Mouse (Mus musculus): ENCODE results near the gene Gm49661. TPM values are rescaled to one million over a fixed set of nuclear protein-coding genes. Genes with fewer than 3 reads are reported as not detected.
A peak's percentile ranks its signal among the peaks of the same experiment; 100 is the strongest.

The Gm49661 gene
- polyA plus RNA-seq (2014; fragmentation: Nextera tagmentation; extraction: Ambion mirVana), result not detected in 2 replicates

- under 1% methylated on average over 56 of the region's 56 CpGs for WGBS
- H3K4me3 ChIP-seq (ENCODE audit: control insufficient read depth in 1 of 2, insufficient read depth in 1 of 2, low read depth in 1 of 2, low read length in 2 of 2), result peak within 1 kb of the TSS; percentile 57 to 70
- peak within 1 kb of the TSS; percentile 82 to 90 for H3K27ac ChIP-seq (replicated peaks in 1 of 2; ENCODE audit: control insufficient read depth in 1 of 2, insufficient read depth in 1 of 2, low read depth in 2 of 2, low read length in 2 of 2)
- H3K27me3 ChIP-seq (ENCODE audit: control insufficient read depth, insufficient read depth, low read length), result no peaks in the 10 kb centered on the region
- peaks cover 40% of the 10 kb centered on the region for H3K36me3 ChIP-seq (ENCODE audit: control insufficient read depth, insufficient read depth, low read length)
- peaks cover 19 to 36% of the 10 kb centered on the region in 2 experiments for H3K4me1 ChIP-seq (ENCODE audit: control insufficient read depth in 2 of 2, insufficient read depth in 2 of 2, low read length in 2 of 2)
- peak within 1 kb of the TSS; percentile 82 for H3K4me2 ChIP-seq (ENCODE audit: low read length)
- ATAC-seq (ENCODE audit: insufficient number of reproducible peaks, insufficient read depth, low FRiP score, low read depth), result peak; percentile 62
- H3K9me3 ChIP-seq (ENCODE audit: control insufficient read depth, low read length), result no peaks in the 10 kb centered on the region
- H3K9ac ChIP-seq (ENCODE audit: low read length), result peak within 1 kb of the TSS; percentile 83
Observed at GRCm38 (mm10) chr8:84969241-84970134, at the start of gene Gm49661, which contains the start of the genes Prdx2 and Rnaseh2a. Gm49661 (minus strand) TSS chr8:84969433. Prdx2 (plus strand) TSS chr8:84969587. Rnaseh2a (minus strand) TSS chr8:84969767.

GRCm38 (mm10) chr8:85017209-85017608 is 48.0 kb upstream of the Gm49661 start:
- H3K27me3 ChIP-seq (ENCODE audit: control insufficient read depth, insufficient read depth, low read length), result peaks cover 29% of the 10 kb centered on the region
- no peak overlapping the region for H3K4me3 ChIP-seq (ENCODE audit: control insufficient read depth in 1 of 2, insufficient read depth in 1 of 2, low read depth in 1 of 2, low read length in 2 of 2)
- 0 out of 4 replicates have a peak, but pooled peaks cover 0 to 3% of the 10 kb centered on the region in 2 experiments for H3K4me1 ChIP-seq (ENCODE audit: control insufficient read depth in 2 of 2, insufficient read depth in 2 of 2, low read length in 2 of 2)
- H3K9me3 ChIP-seq (ENCODE audit: control insufficient read depth, low read length), result no peaks in the 10 kb centered on the region
- no peak overlapping the region for H3K27ac ChIP-seq (replicated peaks in 1 of 2; ENCODE audit: control insufficient read depth in 1 of 2, insufficient read depth in 1 of 2, low read depth in 2 of 2, low read length in 2 of 2)
- no peak for ATAC-seq (ENCODE audit: insufficient number of reproducible peaks, insufficient read depth, low FRiP score, low read depth)
- H3K36me3 ChIP-seq (ENCODE audit: control insufficient read depth, insufficient read depth, low read length), result peaks cover 52% of the 10 kb centered on the region
- WGBS, result 40% methylated on average over 5 of the region's 5 CpGs
- H3K4me2 ChIP-seq (ENCODE audit: low read length), result no peak overlapping the region
- no peak overlapping the region for H3K9ac ChIP-seq (ENCODE audit: low read length)

GRCm38 (mm10) chr8:85016724-85017123 is 47.5 kb upstream of the Gm49661 start:
- H3K27ac ChIP-seq (replicated peaks in 1 of 2; ENCODE audit: control insufficient read depth in 1 of 2, insufficient read depth in 1 of 2, low read depth in 2 of 2, low read length in 2 of 2), result no peak overlapping the region
- H3K36me3 ChIP-seq (ENCODE audit: control insufficient read depth, insufficient read depth, low read length), result peaks cover 48% of the 10 kb centered on the region
- H3K4me1 ChIP-seq (ENCODE audit: control insufficient read depth in 2 of 2, insufficient read depth in 2 of 2, low read length in 2 of 2), result 0 out of 4 replicates have a peak, but pooled peaks cover 0 to 3% of the 10 kb centered on the region in 2 experiments
- no peak overlapping the region for H3K4me2 ChIP-seq (ENCODE audit: low read length)
- no peaks in the 10 kb centered on the region for H3K9me3 ChIP-seq (ENCODE audit: control insufficient read depth, low read length)
- no peak overlapping the region for H3K9ac ChIP-seq (ENCODE audit: low read length)
- H3K27me3 ChIP-seq (ENCODE audit: control insufficient read depth, insufficient read depth, low read length), result peaks cover 32% of the 10 kb centered on the region
- no peak for ATAC-seq (ENCODE audit: insufficient number of reproducible peaks, insufficient read depth, low FRiP score, low read depth)
- H3K4me3 ChIP-seq (ENCODE audit: control insufficient read depth in 1 of 2, insufficient read depth in 1 of 2, low read depth in 1 of 2, low read length in 2 of 2), result no peak overlapping the region
- 64% methylated on average over 10 of the region's 10 CpGs for WGBS

- Histone ChIP-seq H3K4me2 (ENCODE audit: low read length) (peak within 1 kb of the TSS; percentile 59), H3K4me1 (ENCODE audit: control insufficient read depth in 2 of 2, insufficient read depth in 2 of 2, low read length in 2 of 2) (0 out of 4 replicates have a peak, but pooled peaks cover 0 to 3% of the 10 kb centered on the region in 2 experiments), H3K4me3 (ENCODE audit: control insufficient read depth in 1 of 2, insufficient read depth in 1 of 2, low read depth in 1 of 2, low read length in 2 of 2) (peak within 1 kb of the TSS; percentile 20 to 21), H3K9ac (ENCODE audit: low read length) (0 out of 2 replicates have a peak within 1 kb of the TSS, but pooled peaks have one; percentile 14), H3K36me3 (ENCODE audit: control insufficient read depth, insufficient read depth, low read length) (peaks cover 25% of the 10 kb centered on the region), H3K27me3 (ENCODE audit: control insufficient read depth, insufficient read depth, low read length) (peaks cover 48% of the 10 kb centered on the region), H3K27ac (replicated peaks in 1 of 2; ENCODE audit: control insufficient read depth in 1 of 2, insufficient read depth in 1 of 2, low read depth in 2 of 2, low read length in 2 of 2) (no peak within 1 kb of the TSS), H3K9me3 (ENCODE audit: control insufficient read depth, low read length) (no peaks in the 10 kb centered on the region)
- no peak for ATAC-seq (ENCODE audit: insufficient number of reproducible peaks, insufficient read depth, low FRiP score, low read depth)
- WGBS, result 45% methylated on average over 2 of the region's 2 CpGs
Observed at GRCm38 (mm10) chr8:85014431-85014830, 45.2 kb upstream of the Gm49661 start, which contains the start of gene Best2. Best2 (minus strand) TSS chr8:85014531.

- Histone ChIP-seq H3K4me2 (ENCODE audit: low read length) (peak overlapping the region; percentile 59), H3K4me1 (ENCODE audit: control insufficient read depth in 2 of 2, insufficient read depth in 2 of 2, low read length in 2 of 2) (0 out of 4 replicates have a peak, but pooled peaks cover 0 to 3% of the 10 kb centered on the region in 2 experiments), H3K9ac (ENCODE audit: low read length) (0 out of 2 replicates have a peak overlapping the region, but pooled peaks have one; percentile 14), H3K4me3 (ENCODE audit: control insufficient read depth in 1 of 2, insufficient read depth in 1 of 2, low read depth in 1 of 2, low read length in 2 of 2) (peak overlapping the region; percentile 20 to 21), H3K27ac (replicated peaks in 1 of 2; ENCODE audit: control insufficient read depth in 1 of 2, insufficient read depth in 1 of 2, low read depth in 2 of 2, low read length in 2 of 2) (no peak overlapping the region), H3K9me3 (ENCODE audit: control insufficient read depth, low read length) (no peaks in the 10 kb centered on the region), H3K27me3 (ENCODE audit: control insufficient read depth, insufficient read depth, low read length) (peaks cover 59% of the 10 kb centered on the region), H3K36me3 (ENCODE audit: control insufficient read depth, insufficient read depth, low read length) (peaks cover 14% of the 10 kb centered on the region)
- no peak for ATAC-seq (ENCODE audit: insufficient number of reproducible peaks, insufficient read depth, low FRiP score, low read depth)
- WGBS, result 4% methylated on average over 25 of the region's 26 CpGs
Observed at GRCm38 (mm10) chr8:85013230-85013840, 44.1 kb upstream of the Gm49661 start.

- Histone ChIP-seq H3K27me3 (ENCODE audit: control insufficient read depth, insufficient read depth, low read length) (peaks cover 75% of the 10 kb centered on the region), H3K36me3 (ENCODE audit: control insufficient read depth, insufficient read depth, low read length) (no peaks in the 10 kb centered on the region), H3K9ac (ENCODE audit: low read length) (no peak overlapping the region), H3K4me1 (ENCODE audit: control insufficient read depth in 2 of 2, insufficient read depth in 2 of 2, low read length in 2 of 2) (0 out of 4 replicates have a peak, but pooled peaks cover 0 to 3% of the 10 kb centered on the region in 2 experiments), H3K4me3 (ENCODE audit: control insufficient read depth in 1 of 2, insufficient read depth in 1 of 2, low read depth in 1 of 2, low read length in 2 of 2) (no peak overlapping the region), H3K9me3 (ENCODE audit: control insufficient read depth, low read length) (no peaks in the 10 kb centered on the region), H3K4me2 (ENCODE audit: low read length) (no peak overlapping the region), H3K27ac (replicated peaks in 1 of 2; ENCODE audit: control insufficient read depth in 1 of 2, insufficient read depth in 1 of 2, low read depth in 2 of 2, low read length in 2 of 2) (no peak overlapping the region)
- WGBS, result 11% methylated on average over 28 of the region's 28 CpGs
- no peak for ATAC-seq (ENCODE audit: insufficient number of reproducible peaks, insufficient read depth, low FRiP score, low read depth)
Observed at GRCm38 (mm10) chr8:85011242-85011641, 42.0 kb upstream of the Gm49661 start.

- Histone ChIP-seq H3K27me3 (ENCODE audit: control insufficient read depth, insufficient read depth, low read length) (peaks cover 57% of the 10 kb centered on the region), H3K9me3 (ENCODE audit: control insufficient read depth, low read length) (no peaks in the 10 kb centered on the region), H3K27ac (replicated peaks in 1 of 2; ENCODE audit: control insufficient read depth in 1 of 2, insufficient read depth in 1 of 2, low read depth in 2 of 2, low read length in 2 of 2) (no peak overlapping the region), H3K4me2 (ENCODE audit: low read length) (no peak overlapping the region), H3K36me3 (ENCODE audit: control insufficient read depth, insufficient read depth, low read length) (no peaks in the 10 kb centered on the region), H3K4me3 (ENCODE audit: control insufficient read depth in 1 of 2, insufficient read depth in 1 of 2, low read depth in 1 of 2, low read length in 2 of 2) (no peak overlapping the region), H3K4me1 (ENCODE audit: control insufficient read depth in 2 of 2, insufficient read depth in 2 of 2, low read length in 2 of 2) (no peaks in the 10 kb centered on the region), H3K9ac (ENCODE audit: low read length) (no peak overlapping the region)
- 10% methylated on average over 25 of the region's 25 CpGs for WGBS
- ATAC-seq (ENCODE audit: insufficient number of reproducible peaks, insufficient read depth, low FRiP score, low read depth), result no peak
Observed at GRCm38 (mm10) chr8:85007686-85008085, 38.5 kb upstream of the Gm49661 start.
